Mouse (Mus musculus): ENCODE results near the gene Upf3a. TPM values are rescaled to one million over a fixed set of nuclear protein-coding genes. Genes with fewer than 3 reads are reported as not detected.
"Not testable (repeated sequence)": the region's sequence is repeated elsewhere in the genome, so short reads cannot be mapped to it uniquely, and the experiment has no call there.

The Upf3a gene
- polyA plus RNA-seq (2015; fragmentation: Nextera tagmentation; extraction: Ambion mirVana), result 42.1 and 43.9 TPM in 2 replicates

DNA sequence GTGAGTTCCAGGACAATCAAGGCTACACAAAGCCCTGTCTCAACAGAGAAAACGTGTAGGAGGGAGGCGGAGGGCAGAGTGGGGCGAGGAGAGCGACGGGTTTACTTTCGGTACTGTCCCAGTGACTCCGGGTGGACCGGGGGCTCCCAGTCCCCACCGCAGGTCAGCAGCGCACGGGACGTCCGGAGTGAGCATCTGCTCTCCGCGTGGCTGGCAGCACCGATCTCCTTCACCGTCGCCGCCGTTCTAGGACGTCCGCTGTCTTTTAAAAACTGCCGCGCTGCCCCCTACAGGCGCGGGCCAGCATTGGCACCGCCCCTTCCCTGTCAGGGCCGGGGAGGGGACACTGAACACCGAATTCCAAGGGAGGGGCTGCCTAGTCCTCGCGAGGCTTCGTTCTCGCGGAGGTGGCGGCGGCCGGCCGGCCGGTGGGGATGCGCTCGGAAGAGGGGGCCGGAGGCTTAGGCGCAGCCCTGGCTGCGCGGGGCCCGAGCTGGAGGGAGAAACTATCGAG lies at the start of gene Upf3a:
Gene Upf3a (plus strand): TSS at position 366 of the 514 bp plus-strand sequence.
- TF ChIP-seq CTCF (IDR thresholded peaks at IDR 0.05) (peak; percentile 90), EP300 (IDR thresholded peaks at IDR 0.05) (peak; percentile 65)
- under 1% methylated on average over 46 of the region's 47 CpGs for WGBS
- Histone ChIP-seq H3K9ac (replicated peaks; ENCODE audit: low read depth) (peak within 1 kb of the TSS; percentile 98), H3K27me3 (replicated peaks; ENCODE audit: insufficient read depth, low read length) (no peaks in the 10 kb centered on the region), H3K4me1 (ENCODE audit: insufficient read depth, low read depth, low read length) (no peaks in the 10 kb centered on the region), H3K36me3 (ENCODE audit: insufficient read depth, low read length) (0 out of 2 replicates have a peak, but pooled peaks cover 2% of the 10 kb centered on the region), H3K4me2 (replicated peaks; ENCODE audit: low read depth, low read length) (peak within 1 kb of the TSS; percentile 83), H3K4me3 (ENCODE audit: low read depth, low read length) (peak within 1 kb of the TSS; percentile 80), H3K27ac (ENCODE audit: low read length) (peak within 1 kb of the TSS; percentile 99), H3K9me3 (ENCODE audit: low read length) (no peaks in the 10 kb centered on the region)
- DNase-seq (ENCODE audit: low spot score), result peak; percentile 97
- ATAC-seq, result peak; percentile 96

DNA sequence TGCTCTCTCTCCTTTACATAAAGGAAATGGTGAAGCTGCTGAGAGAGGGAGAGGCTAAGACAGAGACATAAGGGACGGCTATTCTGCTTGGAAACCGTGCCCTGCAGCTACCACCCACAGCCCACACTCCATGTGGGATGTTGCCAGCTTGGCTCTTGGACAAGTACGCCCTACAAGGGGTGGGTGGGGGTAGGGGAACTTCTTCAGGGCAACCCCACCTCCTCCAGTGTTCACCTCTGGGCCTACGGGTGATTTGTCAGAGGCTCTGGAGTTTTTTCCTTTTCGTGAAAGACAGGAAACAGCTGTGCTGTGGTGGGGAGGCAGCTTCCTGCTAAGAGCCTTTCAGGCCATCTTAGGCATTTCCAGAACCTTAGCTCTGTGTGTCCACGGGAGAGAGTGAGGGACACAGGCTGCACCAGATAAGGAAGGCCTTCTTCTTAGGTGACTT lies 45.1 kb upstream of the Upf3a start:
- ATAC-seq (peak; percentile 92), DNase-seq (ENCODE audit: low spot score) (peak; percentile 88)
- Histone ChIP-seq H3K27me3 (replicated peaks; ENCODE audit: insufficient read depth, low read length) (no peaks in the 10 kb centered on the region), H3K4me3 (ENCODE audit: low read depth, low read length) (no peak overlapping the region), H3K36me3 (ENCODE audit: insufficient read depth, low read length) (no peaks in the 10 kb centered on the region), H3K4me2 (replicated peaks; ENCODE audit: low read depth, low read length) (0 out of 2 replicates have a peak overlapping the region, but pooled peaks have one; percentile 3), H3K27ac (ENCODE audit: low read length) (peak overlapping the region; percentile 60; the same call in 1 of the 2 replicates), H3K9me3 (ENCODE audit: low read length) (no peaks in the 10 kb centered on the region), H3K4me1 (ENCODE audit: insufficient read depth, low read depth, low read length) (no peaks in the 10 kb centered on the region; the same call in 1 of the 2 replicates), H3K9ac (replicated peaks; ENCODE audit: low read depth) (no peak overlapping the region)
- TF ChIP-seq CTCF (IDR thresholded peaks at IDR 0.05) (no peak), EP300 (IDR thresholded peaks at IDR 0.05) (peak; percentile 75)
- 12% methylated on average over 6 of the region's 6 CpGs for WGBS

DNA sequence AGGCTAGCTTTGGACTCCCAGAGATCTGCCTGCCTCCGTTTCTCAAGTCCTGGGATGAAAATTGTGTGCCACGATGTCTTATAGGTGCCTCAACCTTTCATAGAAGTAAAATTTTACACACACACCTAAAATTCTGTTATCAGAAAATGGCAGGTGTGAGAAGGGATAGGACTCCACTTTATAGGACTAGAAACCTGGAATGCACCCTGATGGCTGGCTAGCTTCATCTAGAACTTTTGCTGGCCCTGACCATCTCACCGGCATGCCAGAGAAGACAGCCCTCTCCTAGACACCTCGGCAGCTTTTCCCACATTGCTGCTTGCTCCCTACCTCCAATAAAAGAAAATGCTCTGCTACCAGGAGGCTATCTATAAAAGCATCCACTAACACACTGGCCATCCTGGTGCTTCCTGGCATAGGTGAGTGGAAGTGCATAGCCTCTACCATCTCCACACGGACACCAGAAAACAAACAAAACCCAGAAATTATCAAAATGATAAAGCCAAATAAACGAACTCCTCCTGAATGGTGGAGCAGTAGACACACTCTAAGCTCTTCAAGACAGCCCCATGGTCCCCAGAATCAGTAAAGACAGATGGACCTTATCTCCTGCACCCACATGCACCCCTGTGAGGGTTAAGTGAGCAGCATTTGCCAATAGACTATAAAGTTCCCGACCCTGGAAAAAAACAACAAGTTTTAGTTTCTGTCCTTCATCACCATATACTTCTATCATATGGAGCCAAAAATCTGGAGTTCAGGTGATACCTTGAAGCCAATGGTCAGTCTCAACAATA lies 44.4 kb upstream of the Upf3a start:
- no peaks in the 10 kb centered on the region for H3K27me3 ChIP-seq (replicated peaks; ENCODE audit: insufficient read depth, low read length)
- H3K36me3 ChIP-seq (ENCODE audit: insufficient read depth, low read length), result no peaks in the 10 kb centered on the region
- WGBS, result 58% methylated on average over 7 of the region's 7 CpGs
- no peak overlapping the region for H3K4me2 ChIP-seq (replicated peaks; ENCODE audit: low read depth, low read length)
- H3K9me3 ChIP-seq (ENCODE audit: low read length), result no peaks in the 10 kb centered on the region
- TF ChIP-seq CTCF (IDR thresholded peaks at IDR 0.05), result no peak
- no peak for TF ChIP-seq EP300 (IDR thresholded peaks at IDR 0.05)
- H3K9ac ChIP-seq (replicated peaks; ENCODE audit: low read depth), result no peak overlapping the region
- H3K4me3 ChIP-seq (ENCODE audit: low read depth, low read length), result no peak overlapping the region
- ATAC-seq (no peak), DNase-seq (ENCODE audit: low spot score) (no peak)
- H3K27ac ChIP-seq (ENCODE audit: low read length), result peak overlapping the region; percentile 60; the same call in 1 of the 2 replicates
- no peaks in the 10 kb centered on the region; the same call in 1 of the 2 replicates for H3K4me1 ChIP-seq (ENCODE audit: insufficient read depth, low read depth, low read length)

DNA sequence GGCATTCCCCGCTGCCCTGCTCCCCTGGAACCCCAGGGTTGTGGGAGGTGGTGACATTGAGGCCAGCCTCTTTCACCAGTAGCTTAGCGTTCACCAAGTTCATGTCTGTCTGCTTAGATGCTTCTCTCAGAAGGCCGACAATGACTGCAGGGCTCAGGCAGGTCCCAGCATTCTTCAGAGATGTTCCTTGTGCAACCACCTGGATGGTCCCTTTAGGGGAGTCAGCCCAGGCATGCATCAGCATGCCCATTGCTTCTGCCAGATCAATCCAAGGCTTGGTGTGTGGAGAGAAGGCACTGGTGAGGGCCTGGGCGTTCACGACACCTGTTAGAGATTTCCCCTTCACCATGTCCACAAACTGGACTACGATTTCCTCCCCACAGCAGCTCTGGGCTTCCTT lies 39.2 kb upstream of the Upf3a start:
- 80% methylated on average over 2 of the region's 6 CpGs for WGBS
- not testable (repeated sequence) for H3K27ac ChIP-seq (ENCODE audit: low read length); H3K36me3 ChIP-seq (ENCODE audit: insufficient read depth, low read length); H3K9me3 ChIP-seq (ENCODE audit: low read length); H3K4me1 ChIP-seq (ENCODE audit: insufficient read depth, low read depth, low read length); ATAC-seq; DNase-seq (ENCODE audit: low spot score); H3K4me3 ChIP-seq (ENCODE audit: low read depth, low read length); H3K9ac ChIP-seq (replicated peaks; ENCODE audit: low read depth); H3K4me2 ChIP-seq (replicated peaks; ENCODE audit: low read depth, low read length); H3K27me3 ChIP-seq (replicated peaks; ENCODE audit: insufficient read depth, low read length)

DNA sequence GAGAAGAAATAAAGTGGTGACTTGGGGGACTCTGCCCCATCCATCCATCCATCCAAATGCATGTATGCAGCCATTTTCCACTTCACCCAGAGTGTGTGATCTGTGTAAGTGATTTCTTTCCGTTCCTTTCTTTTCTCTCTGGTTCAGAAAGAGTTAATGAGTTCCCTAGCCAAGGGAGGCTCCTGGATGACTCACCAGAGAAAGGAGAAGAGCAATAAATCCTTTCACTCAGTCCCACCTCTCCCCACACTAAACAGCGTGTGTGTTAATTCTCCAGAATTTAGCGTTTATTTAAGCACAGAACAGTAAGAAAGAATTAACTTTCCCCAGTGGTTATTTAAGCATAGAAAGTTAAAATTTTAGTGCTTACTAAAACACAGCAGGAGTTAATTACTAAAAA lies 37.8 kb upstream of the Upf3a start:
- Histone ChIP-seq H3K4me2 (replicated peaks; ENCODE audit: low read depth, low read length) (no peak overlapping the region), H3K9ac (replicated peaks; ENCODE audit: low read depth) (no peak overlapping the region)
- no peak for ATAC-seq

DNA sequence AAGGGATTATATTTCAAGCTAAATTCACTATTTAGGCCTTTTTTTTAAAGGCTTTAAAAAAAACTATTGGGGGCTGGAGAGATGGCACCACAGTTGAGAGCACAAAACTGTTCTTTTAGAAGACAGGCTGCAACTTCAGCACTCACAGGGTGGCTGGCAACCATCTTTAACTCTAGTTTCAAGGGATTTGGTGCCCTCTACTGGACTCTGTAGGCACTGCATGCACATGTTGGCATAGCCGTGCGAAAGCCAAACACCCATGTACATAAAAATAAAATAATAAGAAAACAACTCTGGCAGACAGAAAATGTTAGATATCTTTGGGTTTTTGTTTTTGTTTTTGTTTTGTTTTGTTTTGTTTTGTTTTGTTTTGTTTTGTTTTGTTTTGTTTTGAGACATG lies 31.7 kb upstream of the Upf3a start:
- Histone ChIP-seq H3K9me3 (ENCODE audit: low read length) (no peaks in the 10 kb centered on the region), H3K27me3 (replicated peaks; ENCODE audit: insufficient read depth, low read length) (no peaks in the 10 kb centered on the region), H3K4me3 (ENCODE audit: low read depth, low read length) (no peak overlapping the region), H3K36me3 (ENCODE audit: insufficient read depth, low read length) (no peaks in the 10 kb centered on the region), H3K27ac (ENCODE audit: low read length) (no peak overlapping the region), H3K4me1 (ENCODE audit: insufficient read depth, low read depth, low read length) (no peaks in the 10 kb centered on the region), H3K9ac (replicated peaks; ENCODE audit: low read depth) (no peak overlapping the region), H3K4me2 (replicated peaks; ENCODE audit: low read depth, low read length) (no peak overlapping the region)
- DNase-seq (ENCODE audit: low spot score), result peak; percentile 81
- peak; percentile 89 for TF ChIP-seq CTCF (IDR thresholded peaks at IDR 0.05)
- no peak for TF ChIP-seq EP300 (IDR thresholded peaks at IDR 0.05)
- WGBS, result 39% methylated on average over 2 of the region's 2 CpGs
- ATAC-seq, result no peak

More for the DNA sequence above, 37.8 kb upstream of the Upf3a start:
- no peaks in the 10 kb centered on the region for H3K9me3 ChIP-seq (ENCODE audit: low read length)
- H3K4me3 ChIP-seq (ENCODE audit: low read depth, low read length), result no peak overlapping the region
- 20% methylated on average over 3 of the region's 3 CpGs for WGBS
- no peaks in the 10 kb centered on the region for H3K27me3 ChIP-seq (replicated peaks; ENCODE audit: insufficient read depth, low read length)
- no peak overlapping the region for H3K27ac ChIP-seq (ENCODE audit: low read length)
- no peak for DNase-seq (ENCODE audit: low spot score)
- TF ChIP-seq CTCF (IDR thresholded peaks at IDR 0.05), result no peak
- no peak for TF ChIP-seq EP300 (IDR thresholded peaks at IDR 0.05)
- no peaks in the 10 kb centered on the region for H3K4me1 ChIP-seq (ENCODE audit: insufficient read depth, low read depth, low read length)
- H3K36me3 ChIP-seq (ENCODE audit: insufficient read depth, low read length), result no peaks in the 10 kb centered on the region
